Comparison of ENCODE assay signal across 8 mouse cellular contexts in genomic region chr1:127530849-127531580, GRCm38 (mm10).
A peak's percentile ranks its signal among the peaks of the same experiment; 100 is the strongest.
DNase-seq lines count a peak whose midpoint lies in the region; ATAC-seq and TF ChIP-seq lines count a peak whose summit lies in the region.

No protein-coding gene starts in this region.

- H3K9me3 ChIP-seq in forebrain, postnatal 0 days (ENCODE audit: low read length): no peaks in the 10 kb centered on the region

- 13% methylated on average over 14 of the region's 14 CpGs for WGBS in forebrain, postnatal 0 days

- no peak for TF ChIP-seq CTCF in forebrain, postnatal 0 days (IDR thresholded peaks at IDR 0.05; ENCODE audit: low read depth)

- peaks cover 11% of the 10 kb centered on the region for H3K27me3 ChIP-seq in forebrain, postnatal 0 days (ENCODE audit: insufficient read depth, low read length)

- 0 out of 2 replicates have a peak overlapping the region, but pooled peaks have one; percentile 45 for H3K27ac ChIP-seq in forebrain, postnatal 0 days (ENCODE audit: low read depth, low read length)

- 0 out of 2 replicates have a peak overlapping the region, but pooled peaks have one; percentile 28 for H3K9ac ChIP-seq in forebrain, postnatal 0 days

- DNase-seq in cerebellum, adult 11-12 months: peak; percentile 56
- DNase-seq in cerebellum, adult 11 months: no peak
- DNase-seq in ZHBTc4 (ENCODE audit: low read depth, low spot score): peak; percentile 24
- peak; percentile 80 for DNase-seq in forebrain, postnatal 0 days
- peak; percentile 79 for DNase-seq in mesoderm, embryonic 11.5 days (ENCODE audit: low read depth, low spot score)
- DNase-seq in thymus, postnatal 25 days: no peak
- DNase-seq in spleen, adult 18-20 months: no peak
- no peak for DNase-seq in thymus, postnatal 10 days (ENCODE audit: low spot score in 2 of 2)

- peak; percentile 87 for ATAC-seq in forebrain, postnatal 0 days

- H3K4me3 ChIP-seq in forebrain, postnatal 0 days (ENCODE audit: low read depth, low read length): no peak overlapping the region

- H3K36me3 ChIP-seq in forebrain, postnatal 0 days (ENCODE audit: insufficient read depth): no peaks in the 10 kb centered on the region

- peak overlapping the region; percentile 10; the same call in 1 of the 2 replicates for H3K4me2 ChIP-seq in forebrain, postnatal 0 days (ENCODE audit: low read depth)

- 0 out of 2 replicates have a peak, but pooled peaks cover 9% of the 10 kb centered on the region for H3K4me1 ChIP-seq in forebrain, postnatal 0 days (ENCODE audit: insufficient read depth)

Comparison
In these comparisons a context has a peak if more than half of its experiments do, and no peak if none do; other contexts are left out.
1. DNase-seq: peak in cerebellum, adult 11-12 months (single experiment), ZHBTc4 (single experiment), forebrain, postnatal 0 days (single experiment) and mesoderm, embryonic 11.5 days (single experiment); none in cerebellum, adult 11 months (single experiment), thymus, postnatal 25 days (single experiment), spleen, adult 18-20 months (0 of 2) and thymus, postnatal 10 days (0 of 2).